In genomic region chr13:120041145-120041544, GRCm38 (mm10) we compare ENCODE assay signal across 13 mouse cellular contexts. TPM values are rescaled to one million over a fixed set of nuclear protein-coding genes. Genes with fewer than 3 reads are reported as not detected.
A peak's percentile ranks its signal among the peaks of the same experiment; 100 is the strongest.
DNase-seq lines count a peak whose midpoint lies in the region; ATAC-seq and TF ChIP-seq lines count a peak whose summit lies in the region.
"Not testable (repeated sequence)": the region's sequence is repeated elsewhere in the genome, so short reads cannot be mapped to it uniquely, and the experiment has no call there.
"Had no signal": no experiment of that assay in that cellular context is flagged by ENCODE, and none has a peak within 500 bp of the region (broad histone marks: within the 10 kb centered on the region; RNA-seq: fewer than 3 reads in every experiment).

No protein-coding gene starts in this region.

- DNase-seq in CD4-positive, CD25-positive, alpha-beta regulatory T cell, adult 2 months (ENCODE audit: low read depth, low spot score) = peak; percentile 46
- peak; percentile 68 for DNase-seq in adrenal gland, postnatal 10 days
- peak; percentile 28 for DNase-seq in embryonic facial prominence, embryonic 10.5 days (ENCODE audit: low spot score)
- not testable (repeated sequence) for DNase-seq in heart, postnatal 0 days (ENCODE audit: low spot score)
- peak; percentile 39 for DNase-seq in kidney, postnatal 25 days
- DNase-seq in lung, postnatal 0 days (ENCODE audit: low spot score) = peak; percentile 4
- peak; percentile 76 for DNase-seq in testis, postnatal 10 days (ENCODE audit: low spot score)

- not testable (repeated sequence) for H3K4me3 ChIP-seq in embryonic facial prominence, embryonic 10.5 days; heart, postnatal 0 days (ENCODE audit: low read depth, low read length); lung, postnatal 0 days (ENCODE audit: low read depth, low read length); neural tube, embryonic 12.5 days

- H3K36me3 ChIP-seq in embryonic facial prominence, embryonic 10.5 days (replicated peaks); heart, postnatal 0 days (replicated peaks; ENCODE audit: control insufficient read depth, insufficient read depth, low read length); lung, postnatal 0 days (ENCODE audit: insufficient read depth, low read length); neural tube, embryonic 12.5 days: not testable (repeated sequence)

- not testable (repeated sequence) for TF ChIP-seq EP300 in heart, postnatal 0 days (IDR thresholded peaks at IDR 0.05; ENCODE audit: low read depth); lung, postnatal 0 days (IDR thresholded peaks at IDR 0.05)

- H3K27ac ChIP-seq in embryonic facial prominence, embryonic 10.5 days (replicated peaks); heart, postnatal 0 days (ENCODE audit: low read depth); lung, postnatal 0 days (ENCODE audit: low read length); neural tube, embryonic 12.5 days: not testable (repeated sequence)

- H3K4me2 ChIP-seq in heart, postnatal 0 days (ENCODE audit: low read depth, low read length); lung, postnatal 0 days (replicated peaks; ENCODE audit: low read depth, low read length); neural tube, embryonic 12.5 days (replicated peaks): not testable (repeated sequence)

- not testable (repeated sequence) for H3K9me3 ChIP-seq in embryonic facial prominence, embryonic 10.5 days; heart, postnatal 0 days (replicated peaks; ENCODE audit: control insufficient read depth, low read length); lung, postnatal 0 days (ENCODE audit: low read length); neural tube, embryonic 12.5 days

- WGBS in embryonic facial prominence, embryonic 10.5 days = no CpG with 5 or more reads among the region's 1 CpGs
- WGBS in heart, postnatal 0 days = no CpG with 5 or more reads among the region's 1 CpGs
- WGBS in lung, postnatal 0 days = no CpG with 5 or more reads among the region's 1 CpGs
- no CpG with 5 or more reads among the region's 1 CpGs for WGBS in neural tube, embryonic 12.5 days

- ATAC-seq in heart, postnatal 0 days (ENCODE audit: insufficient read depth, low read depth); lung, postnatal 0 days: not testable (repeated sequence)
- ATAC-seq in neural tube, embryonic 12.5 days (ENCODE audit: low FRiP score, low read depth) = peak; percentile 48

- peaks cover 32% of the 10 kb centered on the region for H3K27me3 ChIP-seq in embryonic facial prominence, embryonic 10.5 days (replicated peaks; ENCODE audit: low read depth, poor library complexity, severe bottlenecking)
- H3K27me3 ChIP-seq in heart, postnatal 0 days (ENCODE audit: control insufficient read depth, insufficient read depth, low read length); lung, postnatal 0 days (replicated peaks; ENCODE audit: insufficient read depth, low read length): not testable (repeated sequence)
- peaks cover 11% of the 10 kb centered on the region for H3K27me3 ChIP-seq in neural tube, embryonic 12.5 days (replicated peaks)

- not testable (repeated sequence) for H3K4me1 ChIP-seq in embryonic facial prominence, embryonic 10.5 days; heart, postnatal 0 days (ENCODE audit: control insufficient read depth, insufficient read depth); lung, postnatal 0 days (ENCODE audit: insufficient read depth, low read depth, low read length); neural tube, embryonic 12.5 days

- TF ChIP-seq CTCF in heart, postnatal 0 days (IDR thresholded peaks at IDR 0.05; ENCODE audit: low read depth) = peak; percentile 31
- peak; percentile 49 for TF ChIP-seq CTCF in lung, postnatal 0 days (IDR thresholded peaks at IDR 0.05)

- not testable (repeated sequence) for H3K9ac ChIP-seq in heart, postnatal 0 days (replicated peaks; ENCODE audit: low read depth, low read length); lung, postnatal 0 days (replicated peaks; ENCODE audit: low read depth); neural tube, embryonic 12.5 days

RNA-seq across cellular contexts. Expression of gene Gm21188, which starts 10.8 kb away (rescaled TPM):
- total RNA-seq in adrenal gland, postnatal 10 days (2021) = under 1 TPM; 0.36 to 0.45 TPM
- polyA plus RNA-seq in embryonic facial prominence, embryonic 10.5 days (2016; fragmentation: Nextera tagmentation; extraction: Ambion mirVana) = not detected in 2 replicates
- total RNA-seq in heart, postnatal 0 days (2014; rRNA removed; ENCODE audit: low replicate concordance) = 0.46 TPM in 1 of 2 replicates, not detected in the other
- 0.08 and 0.15 TPM in 2 replicates for polyA plus RNA-seq in heart, postnatal 0 days (2015; fragmentation: Nextera tagmentation; extraction: Ambion mirVana)
- polyA plus RNA-seq in lung, postnatal 0 days (2015; fragmentation: Nextera tagmentation; extraction: Ambion mirVana) = 0.38 and 0.54 TPM in 2 replicates
- not detected in 2 replicates for polyA plus RNA-seq in neural tube, embryonic 12.5 days (2016; fragmentation: Nextera tagmentation; extraction: Ambion mirVana)
- total RNA-seq: layer of hippocampus, postnatal 25 days had no signal
- polyA plus RNA-seq: forebrain, embryonic 16.5 days had no signal

RNA-seq across cellular contexts. Expression of gene Gm36079, which starts 14.3 kb away (rescaled TPM):
- total RNA-seq in adrenal gland, postnatal 10 days (2021) = not detected
- not detected in 2 replicates for polyA plus RNA-seq in embryonic facial prominence, embryonic 10.5 days (2016; fragmentation: Nextera tagmentation; extraction: Ambion mirVana)
- not detected in 2 replicates for total RNA-seq in heart, postnatal 0 days (2014; rRNA removed; ENCODE audit: low replicate concordance)
- not detected in 2 replicates for polyA plus RNA-seq in heart, postnatal 0 days (2015; fragmentation: Nextera tagmentation; extraction: Ambion mirVana)
- polyA plus RNA-seq in lung, postnatal 0 days (2015; fragmentation: Nextera tagmentation; extraction: Ambion mirVana) = not detected in 2 replicates
- not detected in 2 replicates for polyA plus RNA-seq in neural tube, embryonic 12.5 days (2016; fragmentation: Nextera tagmentation; extraction: Ambion mirVana)
- total RNA-seq: heart, postnatal 14 days; layer of hippocampus, postnatal 25 days had no signal
- polyA plus RNA-seq: forebrain, embryonic 16.5 days; gonadal fat pad, adult 2 months; limb, embryonic 15.5 days had no signal
